ENCODE assay signal across 18 mouse cellular contexts in genomic region chr6:54193631-54194305, GRCm38 (mm10).
DNase-seq lines count a peak whose midpoint lies in the region; ATAC-seq and TF ChIP-seq lines count a peak whose summit lies in the region.
"Had no signal": no experiment of that assay in that cellular context is flagged by ENCODE, and none has a peak within 500 bp of the region (broad histone marks: within the 10 kb centered on the region; RNA-seq: fewer than 3 reads in every experiment).

No protein-coding gene starts in this region.

- H3K27ac ChIP-seq in midbrain, embryonic 11.5 days (ENCODE audit: low read depth, low read length) = no peak overlapping the region
- H3K27ac ChIP-seq in midbrain, embryonic 10.5 days (replicated peaks) = no peak overlapping the region
- H3K27ac ChIP-seq in hindbrain, embryonic 13.5 days = peak overlapping the region; percentile 70
- peak overlapping the region; percentile 74 for H3K27ac ChIP-seq in midbrain, embryonic 13.5 days
- H3K27ac ChIP-seq in neural tube, embryonic 15.5 days (replicated peaks) = no peak overlapping the region
- H3K27ac ChIP-seq in liver, postnatal 0 days (ENCODE audit: low read depth) = no peak overlapping the region
- H3K27ac ChIP-seq: intestine, embryonic 15.5 days; kidney, embryonic 15.5 days; limb, embryonic 13.5 days; liver, embryonic 13.5 days; lung, embryonic 15.5 days had no signal

- no peak overlapping the region for H3K9ac ChIP-seq in midbrain, embryonic 11.5 days (ENCODE audit: low read length)
- H3K9ac ChIP-seq in hindbrain, embryonic 13.5 days = 0 out of 2 replicates have a peak overlapping the region, but pooled peaks have one; percentile 19
- H3K9ac ChIP-seq in midbrain, embryonic 13.5 days (replicated peaks) = no peak overlapping the region
- H3K9ac ChIP-seq in neural tube, embryonic 15.5 days (replicated peaks) = no peak overlapping the region
- no peak overlapping the region for H3K9ac ChIP-seq in liver, postnatal 0 days (replicated peaks)
- H3K9ac ChIP-seq: intestine, embryonic 15.5 days; kidney, embryonic 15.5 days; limb, embryonic 13.5 days; liver, embryonic 13.5 days; lung, embryonic 15.5 days had no signal

- no peak overlapping the region for H3K4me3 ChIP-seq in midbrain, embryonic 11.5 days (ENCODE audit: low read depth, low read length)
- no peak overlapping the region for H3K4me3 ChIP-seq in midbrain, embryonic 10.5 days
- no peak overlapping the region for H3K4me3 ChIP-seq in hindbrain, embryonic 13.5 days
- no peak overlapping the region for H3K4me3 ChIP-seq in midbrain, embryonic 13.5 days (replicated peaks)
- H3K4me3 ChIP-seq in neural tube, embryonic 15.5 days (replicated peaks) = no peak overlapping the region
- H3K4me3 ChIP-seq in liver, postnatal 0 days (ENCODE audit: low read depth, low read length) = no peak overlapping the region
- H3K4me3 ChIP-seq: intestine, embryonic 15.5 days; kidney, embryonic 15.5 days; limb, embryonic 13.5 days; liver, embryonic 13.5 days; lung, embryonic 15.5 days had no signal

- TF ChIP-seq EP300 in liver, postnatal 0 days (IDR thresholded peaks at IDR 0.05; ENCODE audit: low read depth) = no peak

- no peaks in the 10 kb centered on the region; the same call in 1 of the 2 replicates for H3K27me3 ChIP-seq in midbrain, embryonic 11.5 days (ENCODE audit: control insufficient read depth, insufficient read depth, low read length)
- peaks cover 12% of the 10 kb centered on the region for H3K27me3 ChIP-seq in midbrain, embryonic 10.5 days (ENCODE audit: low read depth, poor library complexity, severe bottlenecking)
- no peaks in the 10 kb centered on the region for H3K27me3 ChIP-seq in hindbrain, embryonic 13.5 days
- 0 out of 2 replicates have a peak, but pooled peaks cover 2% of the 10 kb centered on the region for H3K27me3 ChIP-seq in midbrain, embryonic 13.5 days
- H3K27me3 ChIP-seq in neural tube, embryonic 15.5 days (replicated peaks) = no peaks in the 10 kb centered on the region
- no peaks in the 10 kb centered on the region for H3K27me3 ChIP-seq in liver, postnatal 0 days (ENCODE audit: insufficient read depth, low read length)
- H3K27me3 ChIP-seq: intestine, embryonic 15.5 days; kidney, embryonic 15.5 days; limb, embryonic 13.5 days; liver, embryonic 13.5 days; lung, embryonic 15.5 days had no signal

- WGBS in midbrain, embryonic 11.5 days = 64% methylated on average over 7 of the region's 7 CpGs
- 73% methylated on average over 7 of the region's 7 CpGs for WGBS in midbrain, embryonic 10.5 days
- 20% methylated on average over 7 of the region's 7 CpGs for WGBS in hindbrain, embryonic 13.5 days
- 28% methylated on average over 7 of the region's 7 CpGs for WGBS in midbrain, embryonic 13.5 days
- WGBS in neural tube, embryonic 15.5 days = 22% methylated on average over 7 of the region's 7 CpGs
- WGBS in liver, postnatal 0 days (ENCODE audit: insufficient replicate concordance) = 79% methylated on average over 7 of the region's 7 CpGs

- no peaks in the 10 kb centered on the region for H3K4me1 ChIP-seq in midbrain, embryonic 11.5 days (ENCODE audit: control insufficient read depth, insufficient read depth, low read length)
- H3K4me1 ChIP-seq in midbrain, embryonic 10.5 days = peaks cover 19% of the 10 kb centered on the region
- peaks cover 23% of the 10 kb centered on the region for H3K4me1 ChIP-seq in hindbrain, embryonic 13.5 days (replicated peaks)
- H3K4me1 ChIP-seq in midbrain, embryonic 13.5 days (replicated peaks) = peaks cover 16% of the 10 kb centered on the region
- H3K4me1 ChIP-seq in neural tube, embryonic 15.5 days = peaks cover 4% of the 10 kb centered on the region; the same call in 1 of the 2 replicates
- no peaks in the 10 kb centered on the region for H3K4me1 ChIP-seq in liver, postnatal 0 days (ENCODE audit: insufficient read depth)
- H3K4me1 ChIP-seq: intestine, embryonic 15.5 days; kidney, embryonic 15.5 days; limb, embryonic 13.5 days; liver, embryonic 13.5 days; lung, embryonic 15.5 days had no signal

- peak; percentile 81 for DNase-seq in midbrain, embryonic 11.5 days (ENCODE audit: low spot score, missing footprints)
- DNase-seq in midbrain, embryonic 10.5 days (ENCODE audit: low spot score) = no peak
- DNase-seq in yolk sac, embryonic 10.5 days (ENCODE audit: low spot score) = no peak
- DNase-seq in liver, postnatal 0 days = no peak
- DNase-seq: adrenal gland, adult 2 months; cerebellum, adult 9-11 months; heart, adult 18-20 months; heart, postnatal 36 days; liver, embryonic 13.5 days; right cerebral cortex, adult 18-20 months; thymus, postnatal 36 days had no signal

- TF ChIP-seq CTCF in liver, postnatal 0 days (IDR thresholded peaks at IDR 0.05; ENCODE audit: low read depth) = no peak

- H3K9me3 ChIP-seq in midbrain, embryonic 11.5 days (ENCODE audit: control insufficient read depth, low read length) = no peaks in the 10 kb centered on the region
- H3K9me3 ChIP-seq in midbrain, embryonic 10.5 days (replicated peaks) = no peaks in the 10 kb centered on the region
- H3K9me3 ChIP-seq in hindbrain, embryonic 13.5 days = no peaks in the 10 kb centered on the region
- H3K9me3 ChIP-seq in midbrain, embryonic 13.5 days = no peaks in the 10 kb centered on the region
- H3K9me3 ChIP-seq in neural tube, embryonic 15.5 days (replicated peaks) = no peaks in the 10 kb centered on the region
- no peaks in the 10 kb centered on the region for H3K9me3 ChIP-seq in liver, postnatal 0 days (ENCODE audit: low read length)
- H3K9me3 ChIP-seq: intestine, embryonic 15.5 days; kidney, embryonic 15.5 days; limb, embryonic 13.5 days; liver, embryonic 13.5 days; lung, embryonic 15.5 days had no signal

- H3K36me3 ChIP-seq in midbrain, embryonic 11.5 days (ENCODE audit: control insufficient read depth, insufficient read depth, low read length) = no peaks in the 10 kb centered on the region
- H3K36me3 ChIP-seq in midbrain, embryonic 10.5 days = no peaks in the 10 kb centered on the region
- no peaks in the 10 kb centered on the region for H3K36me3 ChIP-seq in hindbrain, embryonic 13.5 days
- no peaks in the 10 kb centered on the region for H3K36me3 ChIP-seq in midbrain, embryonic 13.5 days
- H3K36me3 ChIP-seq in neural tube, embryonic 15.5 days = no peaks in the 10 kb centered on the region
- H3K36me3 ChIP-seq in liver, postnatal 0 days (replicated peaks; ENCODE audit: insufficient read depth, low read length) = no peaks in the 10 kb centered on the region
- H3K36me3 ChIP-seq: intestine, embryonic 15.5 days; kidney, embryonic 15.5 days; limb, embryonic 13.5 days; liver, embryonic 13.5 days; lung, embryonic 15.5 days had no signal

- peak; percentile 35; the same call in 1 of the 2 replicates for ATAC-seq in midbrain, embryonic 11.5 days (ENCODE audit: low FRiP score)
- peak; percentile 72 for ATAC-seq in hindbrain, embryonic 13.5 days (ENCODE audit: low FRiP score)
- peak; percentile 76 for ATAC-seq in midbrain, embryonic 13.5 days
- ATAC-seq in neural tube, embryonic 15.5 days (ENCODE audit: low FRiP score) = peak; percentile 38; the same call in 1 of the 2 replicates
- ATAC-seq in liver, postnatal 0 days = no peak
- ATAC-seq: intestine, embryonic 15.5 days had no signal

- no peak overlapping the region for H3K4me2 ChIP-seq in midbrain, embryonic 11.5 days
- H3K4me2 ChIP-seq in hindbrain, embryonic 13.5 days = peak overlapping the region; percentile 21; the same call in 1 of the 2 replicates
- 0 out of 2 replicates have a peak overlapping the region, but pooled peaks have one; percentile 6 for H3K4me2 ChIP-seq in midbrain, embryonic 13.5 days (replicated peaks)
- no peak overlapping the region for H3K4me2 ChIP-seq in neural tube, embryonic 15.5 days
- H3K4me2 ChIP-seq in liver, postnatal 0 days (ENCODE audit: low read depth, low read length) = no peak overlapping the region
- H3K4me2 ChIP-seq: intestine, embryonic 15.5 days; kidney, embryonic 15.5 days; limb, embryonic 13.5 days; liver, embryonic 13.5 days; lung, embryonic 15.5 days had no signal

Comparison
In these comparisons a context has a peak if more than half of its experiments do, and no peak if none do; other contexts are left out.
1. H3K27ac ChIP-seq: peak in hindbrain, embryonic 13.5 days (single experiment) and midbrain, embryonic 13.5 days (single experiment); none in midbrain, embryonic 11.5 days (single experiment), midbrain, embryonic 10.5 days (single experiment), neural tube, embryonic 15.5 days (single experiment) and liver, postnatal 0 days (single experiment).
2. H3K4me2 ChIP-seq: peak in hindbrain, embryonic 13.5 days (single experiment) and midbrain, embryonic 13.5 days (single experiment); none in midbrain, embryonic 11.5 days (single experiment), neural tube, embryonic 15.5 days (single experiment) and liver, postnatal 0 days (single experiment).